Mouse (Mus musculus): Measurements from ENCODE around the gene Mup5.
"Not testable (repeated sequence)": the region's sequence is repeated elsewhere in the genome, so short reads cannot be mapped to it uniquely, and the experiment has no call there.

Gene Mup5

GRCm38 (mm10) chr4:61834952-61835708 is at the start of gene Mup5:
Gene Mup5, minus strand, starts transcription at chr4:61835233.
- peak; percentile 13 for DNase-seq

GRCm38 (mm10) chr4:61858160-61858559 is 23.1 kb upstream of the Mup5 start:
- no peak for DNase-seq

- DNase-seq: no peak
Measured at GRCm38 (mm10) chr4:61855831-61856698, 21.0 kb upstream of the Mup5 start.

GRCm38 (mm10) chr4:61855344-61855743 is 20.3 kb upstream of the Mup5 start:
- DNase-seq: no peak

- DNase-seq: no peak
Measured at GRCm38 (mm10) chr4:61844758-61845455, 9.9 kb upstream of the Mup5 start.

GRCm38 (mm10) chr4:61829211-61829610 is 5.8 kb downstream of the Mup5 start:
- DNase-seq: no peak

- DNase-seq: no peak
Measured at GRCm38 (mm10) chr4:61823185-61823584, 11.8 kb downstream of the Mup5 start.

GRCm38 (mm10) chr4:61822541-61822940 is 12.5 kb downstream of the Mup5 start:
- not testable (repeated sequence) for DNase-seq

- no peak for DNase-seq
Measured at GRCm38 (mm10) chr4:61815602-61816001, 19.4 kb downstream of the Mup5 start.

GRCm38 (mm10) chr4:61813435-61813834 is 21.6 kb downstream of the Mup5 start:
- no peak for DNase-seq

GRCm38 (mm10) chr4:61811193-61811592 is 23.8 kb downstream of the Mup5 start:
- not testable (repeated sequence) for DNase-seq

GRCm38 (mm10) chr4:61808926-61809325 is 26.1 kb downstream of the Mup5 start:
- DNase-seq: not testable (repeated sequence)

GRCm38 (mm10) chr4:61789699-61790098 is 45.3 kb downstream of the Mup5 start:
- not testable (repeated sequence) for DNase-seq

GRCm38 (mm10) chr4:61784231-61784630 is 50.8 kb downstream of the Mup5 start:
- DNase-seq: not testable (repeated sequence)

- DNase-seq: not testable (repeated sequence)
Measured at GRCm38 (mm10) chr4:61782169-61782568, 52.9 kb downstream of the Mup5 start, which contains the start of gene Mup19. Gene Mup19, minus strand, starts transcription at chr4:61782269.
